Mouse (Mus musculus): ENCODE results near the gene Slc17a4.

Slc17a4 gene

GRCm38 (mm10) chr13:23892592-23893268 is 22.1 kb downstream of the Slc17a4 start:
- DNase-seq (ENCODE audit: low read depth, low spot score), result no peak

- DNase-seq (ENCODE audit: low read depth, low spot score), result no peak
Measured at GRCm38 (mm10) chr13:23889011-23889605, 25.7 kb downstream of the Slc17a4 start.

- no peak for DNase-seq (ENCODE audit: low read depth, low spot score)
Measured at GRCm38 (mm10) chr13:23887026-23887725, 27.6 kb downstream of the Slc17a4 start.

- DNase-seq (ENCODE audit: low read depth, low spot score), result no peak
Measured at GRCm38 (mm10) chr13:23885540-23885939, 29.3 kb downstream of the Slc17a4 start.

- no peak for DNase-seq (ENCODE audit: low read depth, low spot score)
Measured at GRCm38 (mm10) chr13:23879636-23880035, 35.2 kb downstream of the Slc17a4 start.

GRCm38 (mm10) chr13:23879106-23879505 is 35.7 kb downstream of the Slc17a4 start:
- DNase-seq (ENCODE audit: low read depth, low spot score), result no peak

- DNase-seq (ENCODE audit: low read depth, low spot score), result no peak
Measured at GRCm38 (mm10) chr13:23873141-23873540, 41.7 kb downstream of the Slc17a4 start.

GRCm38 (mm10) chr13:23869996-23870395 is 44.8 kb downstream of the Slc17a4 start:
- no peak for DNase-seq (ENCODE audit: low read depth, low spot score)

GRCm38 (mm10) chr13:23868790-23869533 is 45.8 kb downstream of the Slc17a4 start:
- no peak for DNase-seq (ENCODE audit: low read depth, low spot score)

- no peak for DNase-seq (ENCODE audit: low read depth, low spot score)
Measured at GRCm38 (mm10) chr13:23867405-23867804, 47.4 kb downstream of the Slc17a4 start, which contains the start of gene Slc17a1. Gene Slc17a1 (plus strand): TSS chr13:23867750.

- DNase-seq (ENCODE audit: low read depth, low spot score), result no peak
Measured at GRCm38 (mm10) chr13:23867000-23867399, 47.8 kb downstream of the Slc17a4 start.

- DNase-seq (ENCODE audit: low read depth, low spot score), result no peak
Measured at GRCm38 (mm10) chr13:23866086-23866710, 48.6 kb downstream of the Slc17a4 start.

GRCm38 (mm10) chr13:23864711-23865110 is 50.1 kb downstream of the Slc17a4 start:
- DNase-seq (ENCODE audit: low read depth, low spot score), result no peak

GRCm38 (mm10) chr13:23861815-23862214 is 53.0 kb downstream of the Slc17a4 start:
- no peak for DNase-seq (ENCODE audit: low read depth, low spot score)

- peak; percentile 21 for DNase-seq (ENCODE audit: low read depth, low spot score)
Measured at GRCm38 (mm10) chr13:23856401-23856800, 58.4 kb downstream of the Slc17a4 start.

GRCm38 (mm10) chr13:23849299-23849698 is 65.5 kb downstream of the Slc17a4 start:
- DNase-seq (ENCODE audit: low read depth, low spot score), result peak; percentile 48
